Mouse (Mus musculus) stomach, postnatal 0 days (tissue): Measurements from ENCODE around the gene Skida1.

ENCODE experiments used
- CTCF ChIP-seq: IDR thresholded peaks from 2 replicates; pipeline ENCODE4 v1.5.1; 2016; ENCODE audit warnings: antibody characterized with exemption, low read depth, mild to moderate bottlenecking, moderate library complexity
- EP300 ChIP-seq: optimal IDR thresholded peaks from 2 replicates; pipeline ENCODE3; 2016; ENCODE audit warnings: antibody characterized with exemption

DNA sequence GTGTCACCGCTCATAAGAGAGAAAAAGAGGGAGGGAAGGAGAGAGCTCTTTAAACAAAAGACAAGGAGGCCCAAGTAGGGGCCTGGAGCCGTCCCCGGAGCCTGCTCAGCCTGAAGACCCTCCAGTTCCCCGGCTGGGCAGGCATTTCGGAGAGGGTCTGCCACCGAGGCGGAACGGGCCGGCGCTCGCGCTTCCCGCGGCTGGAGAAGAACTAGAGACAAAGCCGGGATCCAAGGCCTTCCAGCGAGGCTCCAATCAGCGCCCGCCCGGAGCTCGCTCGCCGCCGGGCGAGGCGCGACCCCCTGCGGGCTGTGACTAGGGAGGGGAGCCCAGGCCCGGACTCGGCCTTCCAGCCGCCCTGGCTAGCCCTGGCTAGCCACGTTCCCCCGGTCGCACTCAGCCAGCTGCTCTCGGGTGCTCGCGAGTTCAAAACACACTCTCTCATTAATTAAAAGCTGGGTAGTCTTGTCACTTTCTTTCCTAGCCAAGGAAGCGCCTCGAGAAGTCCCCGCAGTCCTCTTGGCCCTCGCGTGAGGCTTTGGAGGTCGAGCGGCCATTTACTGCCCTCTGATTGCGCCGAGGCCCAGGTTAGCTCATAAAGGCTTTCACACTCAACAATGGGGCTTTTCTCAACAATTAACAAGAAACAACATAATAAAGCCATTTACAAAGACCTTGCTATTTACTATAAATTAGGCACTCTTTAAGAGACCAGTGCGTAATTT is 9.1 kb downstream of the Skida1 start:
- TF ChIP-seq EP300 (no peak), CTCF (no peak; the same call in 1 of the 2 replicates)
